Mouse (Mus musculus): ENCODE results near the gene Zfp213. TPM values are rescaled to one million over a fixed set of nuclear protein-coding genes. Genes with fewer than 3 reads are reported as not detected.

Gene Zfp213
- polyA plus RNA-seq, 1 experiment: 4.3 TPM

DNA sequence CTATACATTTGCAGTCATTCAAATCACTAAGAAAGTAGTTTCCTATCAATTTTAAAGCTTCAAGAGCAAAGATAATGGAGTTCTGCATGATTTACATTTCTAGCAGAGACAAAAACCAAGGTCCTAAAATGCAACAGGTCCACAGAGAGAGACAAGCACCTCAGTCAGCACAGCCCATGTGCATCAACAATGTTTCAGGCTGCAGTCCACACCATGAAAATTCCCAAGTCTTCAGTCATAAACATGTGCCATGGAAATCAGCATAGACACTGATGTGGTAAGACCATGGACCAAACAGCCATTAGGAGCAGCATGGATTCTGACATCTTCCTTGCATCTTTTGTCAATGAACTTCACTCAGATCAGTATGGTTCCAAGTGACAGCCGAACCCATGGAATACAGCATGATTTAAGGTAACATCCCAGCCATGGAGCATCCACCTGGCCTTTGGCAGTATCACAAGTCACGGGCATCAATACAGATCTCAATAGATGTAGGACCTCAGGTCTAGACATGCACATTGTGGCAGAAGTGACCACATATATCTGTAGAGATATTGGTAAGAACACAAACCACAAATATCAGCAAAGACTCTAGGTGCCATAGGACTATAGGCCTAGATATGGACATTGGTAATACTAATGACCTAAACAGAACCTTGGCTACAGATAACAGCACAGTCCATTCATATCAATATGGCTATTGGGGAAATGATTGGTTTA lies 45.2 kb downstream of the Zfp213 start:
- TF ChIP-seq POLR2A (IDR thresholded peaks at IDR 0.05; ENCODE audit: borderline replicate concordance, control insufficient read depth, low read depth, low read length): no peak
- TF ChIP-seq CTCF (IDR thresholded peaks at IDR 0.05; ENCODE audit: control insufficient read depth, insufficient read depth, low read length): no peak
- 62% methylated on average over 2 of the region's 2 CpGs for WGBS

More for the DNA sequence above, 45.2 kb downstream of the Zfp213 start:
- Histone ChIP-seq H3K4me1 (ENCODE audit: control insufficient read depth, insufficient read depth, low read length) (no peaks in the 10 kb centered on the region), H3K4me3 (replicated peaks; ENCODE audit: control insufficient read depth, low read depth, low read length) (no peak overlapping the region), H3K27ac (ENCODE audit: control insufficient read depth, insufficient read depth, low read depth, low read length, poor library complexity) (no peak overlapping the region)

Other genes starting within 250 kb of the Zfp213 start
- not detected in 2 replicates for gene Vmn2r115, start 220.5 kb downstream of the Zfp213 start, polyA plus RNA-seq (2011; ENCODE audit: insufficient read depth, insufficient read length, low replicate concordance, missing spikeins)
- gene Vmn2r116, start 179.6 kb downstream of the Zfp213 start, polyA plus RNA-seq (2011; ENCODE audit: insufficient read depth, insufficient read length, low replicate concordance, missing spikeins): not detected in 2 replicates
- not detected in 2 replicates for gene Vmn2r117, start 84.5 kb downstream of the Zfp213 start, polyA plus RNA-seq (2011; ENCODE audit: insufficient read depth, insufficient read length, low replicate concordance, missing spikeins)
- gene Zfp13, start 35.2 kb upstream of the Zfp213 start, polyA plus RNA-seq (2011; ENCODE audit: insufficient read depth, insufficient read length, low replicate concordance, missing spikeins): not detected in 2 replicates
- 4.2 TPM in 1 of 2 replicates, not detected in the other for gene Zscan10, start 36.6 kb upstream of the Zfp213 start, polyA plus RNA-seq (2011; ENCODE audit: insufficient read depth, insufficient read length, low replicate concordance, missing spikeins)
- gene Mmp25, start 81.0 kb upstream of the Zfp213 start, polyA plus RNA-seq (2011; ENCODE audit: insufficient read depth, insufficient read length, low replicate concordance, missing spikeins): 4.8 and 18.0 TPM in 2 replicates
- gene Bicdl2, start 96.3 kb upstream of the Zfp213 start, polyA plus RNA-seq (2011; ENCODE audit: insufficient read depth, insufficient read length, low replicate concordance, missing spikeins): 0.66 and 2.2 TPM in 2 replicates
- gene Hcfc1r1, start 109.4 kb upstream of the Zfp213 start, polyA plus RNA-seq (2011; ENCODE audit: insufficient read depth, insufficient read length, low replicate concordance, missing spikeins): 28.3 and 54.3 TPM in 2 replicates
- 15.1 and 27.9 TPM in 2 replicates for gene Thoc6, start 109.6 kb upstream of the Zfp213 start, polyA plus RNA-seq (2011; ENCODE audit: insufficient read depth, insufficient read length, low replicate concordance, missing spikeins)
- gene Tnfrsf12a, start 113.2 kb upstream of the Zfp213 start, polyA plus RNA-seq (2011; ENCODE audit: insufficient read depth, insufficient read length, low replicate concordance, missing spikeins): 18.0 TPM in 1 of 2 replicates, not detected in the other
- 4.2 TPM in 1 of 2 replicates, not detected in the other for gene Cldn6, start 115.0 kb upstream of the Zfp213 start, polyA plus RNA-seq (2011; ENCODE audit: insufficient read depth, insufficient read length, low replicate concordance, missing spikeins)
- gene Cldn9, start 119.8 kb upstream of the Zfp213 start, polyA plus RNA-seq (2011; ENCODE audit: insufficient read depth, insufficient read length, low replicate concordance, missing spikeins): not detected in 2 replicates
- gene 1520401A03Rik, start 158.5 kb upstream of the Zfp213 start, polyA plus RNA-seq (2011; ENCODE audit: insufficient read depth, insufficient read length, low replicate concordance, missing spikeins): 0.90 and 3.5 TPM in 2 replicates
- gene Pkmyt1, start 162.1 kb upstream of the Zfp213 start, polyA plus RNA-seq (2011; ENCODE audit: insufficient read depth, insufficient read length, low replicate concordance, missing spikeins): 48.5 and 85.5 TPM in 2 replicates
- 6.4 and 8.1 TPM in 2 replicates for gene Paqr4, start 176.6 kb upstream of the Zfp213 start, polyA plus RNA-seq (2011; ENCODE audit: insufficient read depth, insufficient read length, low replicate concordance, missing spikeins)
- gene Kremen2, start 181.6 kb upstream of the Zfp213 start, polyA plus RNA-seq (2011; ENCODE audit: insufficient read depth, insufficient read length, low replicate concordance, missing spikeins): not detected in 2 replicates
- 5.5 and 11.2 TPM in 2 replicates for gene Flywch1, start 207.4 kb upstream of the Zfp213 start, polyA plus RNA-seq (2011; ENCODE audit: insufficient read depth, insufficient read length, low replicate concordance, missing spikeins)
- gene Flywch2, start 221.8 kb upstream of the Zfp213 start, polyA plus RNA-seq (2011; ENCODE audit: insufficient read depth, insufficient read length, low replicate concordance, missing spikeins): not detected in 2 replicates
- 328 and 487 TPM in 2 replicates for gene Srrm2, start 226.3 kb upstream of the Zfp213 start, polyA plus RNA-seq (2011; ENCODE audit: insufficient read depth, insufficient read length, low replicate concordance, missing spikeins)